Mouse (Mus musculus) neural tube, embryonic 14.5 days (tissue): ENCODE results near the gene Sec1. TPM values are rescaled to one million over a fixed set of nuclear protein-coding genes. Genes with fewer than 3 reads are reported as not detected.

Experiments used
- ATAC-seq: fragments of 200-750 bp; cut with Nextera tagmentation; 2 replicates; pipeline ENCODE4 v1.8.0; 2017; ENCODE audit warnings: low read depth, mild to moderate bottlenecking, moderate TSS enrichment, moderate library complexity
- H3K27ac ChIP-seq: fragments of 300-500 bp; sonication (generic); 2 replicates; pipeline ENCODE4 v1.5.1; 2014; ENCODE audit warnings: low read depth, mild to moderate bottlenecking, control low read depth, low read length, moderate library complexity, mixed read lengths
- H3K27me3 ChIP-seq: fragments of 300-500 bp; sonication (generic); 2 replicates; pipeline ENCODE4 v1.6.1; 2014; ENCODE audit warnings: low read length; ENCODE audit not compliant: control insufficient read depth, insufficient read depth
- H3K36me3 ChIP-seq: fragments of 300-500 bp; sonication (generic); 2 replicates; pipeline ENCODE4 v1.6.1; 2014; ENCODE audit warnings: low read length, mixed read lengths; ENCODE audit not compliant: control insufficient read depth, insufficient read depth
- H3K4me1 ChIP-seq: fragments of 300-500 bp; sonication (generic); 2 replicates; pipeline ENCODE4 v1.6.1; 2014; ENCODE audit warnings: low read length; ENCODE audit not compliant: control insufficient read depth, insufficient read depth
- H3K4me2 ChIP-seq: fragments of 300-500 bp; sonication (generic); 2 replicates; pipeline ENCODE4 v1.6.1; 2014; ENCODE audit warnings: mild to moderate bottlenecking, low read depth, low read length, control low read depth
- H3K4me3 ChIP-seq: fragments of 300-500 bp; sonication (generic); 2 replicates; pipeline ENCODE4 v1.5.1; 2014; ENCODE audit warnings: low read depth, low read length, control low read depth, mixed read lengths
- H3K9ac ChIP-seq: fragments of 300-500 bp; sonication (generic); replicated peaks from 2 replicates; pipeline ENCODE4 v1.6.1; 2014; ENCODE audit warnings: low read depth, mild to moderate bottlenecking, control low read depth, low read length, mixed read lengths
- H3K9me3 ChIP-seq: fragments of 300-500 bp; sonication (generic); 2 replicates; pipeline ENCODE4 v1.6.1; 2016; ENCODE audit warnings: low read length; ENCODE audit not compliant: control insufficient read depth
- WGBS: fragments of 180-500 bp; shearing (Covaris S2); extraction: QIAGEN DNeasy Blood & Tissue Kit; methylation state at CpG from one replicate; pipeline ENCODE4 v1.1.7; 2014; 5-methylcytosine and 5-hydroxymethylcytosine counted together
- polyA plus RNA-seq: library from polyadenylated mRNA; unstranded; fragments of >200 nt; fragmentation: Nextera tagmentation; extraction: Ambion mirVana; gene quantifications from 2 replicates; pipeline ENCODE4 v1.2.1, GENCODE M21; 2014

The Sec1 gene
- 0.13 and 0.54 TPM in 2 replicates for polyA plus RNA-seq

DNA sequence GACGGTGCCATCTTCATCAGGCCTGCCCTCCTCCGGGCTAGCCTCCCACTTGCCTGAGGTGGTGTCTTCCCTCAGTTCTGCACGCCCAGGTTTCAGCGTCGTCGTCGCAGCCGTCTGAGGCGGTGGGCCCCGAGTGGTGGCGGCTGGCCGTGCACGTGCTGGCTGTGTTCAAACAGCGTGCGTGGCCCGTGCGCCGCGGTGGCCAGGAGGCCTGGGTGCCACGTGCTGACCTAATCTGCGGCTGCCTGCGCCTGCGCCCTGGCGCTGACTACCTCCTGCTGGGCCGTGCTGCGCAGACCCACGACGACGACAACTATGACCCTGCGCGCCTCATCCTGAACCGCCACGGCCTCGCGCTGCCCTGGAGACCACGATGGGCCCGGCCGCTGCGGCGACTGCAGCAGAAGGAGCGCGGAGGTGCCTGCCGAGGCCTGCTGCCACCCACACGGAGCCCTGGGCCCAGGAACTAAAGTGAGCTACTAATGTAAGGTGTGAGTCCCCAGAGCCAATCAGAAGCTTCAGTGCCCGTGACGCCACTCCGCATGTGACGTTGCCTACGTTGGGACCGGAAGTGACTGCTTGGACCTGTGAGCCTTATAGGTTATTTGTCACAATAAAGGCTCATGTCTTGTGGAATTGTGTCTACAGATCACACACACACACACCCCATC, at the start of gene Sec1:
TSS of gene Sec1 (minus strand) at position 482 of the 671 bp plus-strand sequence.
- Histone ChIP-seq H3K9me3 (no peaks in the 10 kb centered on the region), H3K4me3 (no peak within 1 kb of the TSS), H3K36me3 (no peaks in the 10 kb centered on the region), H3K27me3 (0 out of 2 replicates have a peak, but pooled peaks cover 3% of the 10 kb centered on the region), H3K9ac (no peak within 1 kb of the TSS), H3K4me1 (no peaks in the 10 kb centered on the region), H3K4me2 (no peak within 1 kb of the TSS), H3K27ac (no peak within 1 kb of the TSS)
- 90% methylated on average over 50 of the region's 50 CpGs for WGBS
- ATAC-seq = peak; percentile 19; the same call in 1 of the 2 replicates

DNA sequence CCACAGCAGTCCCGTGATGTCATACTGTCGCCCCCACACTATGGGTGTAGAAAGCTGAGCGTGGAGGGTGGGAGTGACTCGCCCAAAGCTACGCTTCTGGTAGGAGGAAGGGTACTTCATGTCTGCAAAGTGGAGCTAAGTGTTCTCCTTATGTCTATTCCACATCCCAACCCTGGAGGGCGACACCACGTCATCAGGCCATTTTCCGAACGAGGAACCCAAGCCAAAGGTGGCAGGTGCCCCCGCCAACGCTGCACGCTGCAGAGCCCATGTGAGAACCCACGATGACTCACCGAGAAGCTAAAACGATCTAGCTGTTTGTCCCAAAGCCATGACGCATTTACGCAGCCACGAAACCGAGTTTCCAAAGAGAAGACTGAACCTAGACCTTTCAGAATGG, 48.1 kb upstream of the Sec1 start:
- no peak for ATAC-seq
- Histone ChIP-seq H3K27ac (no peak overlapping the region), H3K36me3 (no peaks in the 10 kb centered on the region), H3K4me1 (no peaks in the 10 kb centered on the region), H3K9me3 (no peaks in the 10 kb centered on the region), H3K9ac (no peak overlapping the region), H3K4me2 (peak overlapping the region; percentile 8; the same call in 1 of the 2 replicates), H3K27me3 (no peaks in the 10 kb centered on the region), H3K4me3 (no peak overlapping the region)
- 35% methylated on average over 19 of the region's 19 CpGs for WGBS

DNA sequence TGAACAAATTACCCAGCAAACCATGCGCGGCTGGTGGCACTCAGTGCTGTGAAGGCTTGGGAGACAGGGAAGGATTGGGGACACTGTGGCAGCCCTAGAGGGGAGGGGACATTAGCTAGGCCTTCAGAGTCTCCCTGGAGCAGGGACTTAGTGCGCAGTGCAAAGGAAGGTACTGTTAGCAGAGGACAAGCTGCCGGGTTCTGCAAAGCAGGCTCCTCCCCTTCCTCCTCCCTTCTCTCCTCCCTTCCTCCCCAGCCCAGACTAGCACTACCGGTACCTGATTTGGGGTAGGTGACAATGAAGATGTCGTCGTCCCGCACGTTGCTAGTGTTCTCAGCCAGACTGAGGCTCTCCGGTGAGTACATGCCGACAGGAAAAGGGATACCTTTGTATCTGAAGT, 47.6 kb upstream of the Sec1 start:
- Histone ChIP-seq H3K4me2 (peak overlapping the region; percentile 11; the same call in 1 of the 2 replicates), H3K27me3 (no peaks in the 10 kb centered on the region), H3K9me3 (no peaks in the 10 kb centered on the region), H3K4me3 (no peak overlapping the region), H3K4me1 (no peaks in the 10 kb centered on the region), H3K9ac (no peak overlapping the region), H3K27ac (no peak overlapping the region), H3K36me3 (no peaks in the 10 kb centered on the region)
- ATAC-seq = no peak
- 38% methylated on average over 11 of the region's 11 CpGs for WGBS

DNA sequence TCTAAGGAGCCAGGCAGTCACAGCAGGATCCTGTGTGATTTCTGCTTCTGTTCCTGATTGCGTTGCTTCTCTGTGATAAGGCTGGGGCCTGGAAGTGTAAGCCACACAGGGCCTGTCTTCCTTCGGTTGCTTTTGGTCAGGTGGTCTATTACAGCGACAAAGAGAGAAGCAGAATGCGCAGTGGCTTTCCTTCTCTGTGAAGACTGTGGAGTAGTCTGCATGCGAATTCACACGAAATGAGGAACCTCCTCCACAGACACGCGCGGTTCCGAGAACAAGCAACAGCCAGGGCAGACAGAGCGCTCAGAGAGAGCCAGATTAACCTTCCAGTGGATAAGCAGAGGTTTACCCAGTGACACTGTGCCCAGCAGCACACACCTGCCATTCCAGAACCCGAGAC, 47.1 kb upstream of the Sec1 start:
- Histone ChIP-seq H3K36me3 (no peaks in the 10 kb centered on the region), H3K4me1 (no peaks in the 10 kb centered on the region), H3K27me3 (no peaks in the 10 kb centered on the region), H3K9ac (no peak overlapping the region), H3K4me2 (no peak overlapping the region), H3K4me3 (no peak overlapping the region), H3K27ac (no peak overlapping the region), H3K9me3 (no peaks in the 10 kb centered on the region)
- no peak for ATAC-seq
- 88% methylated on average over 12 of the region's 12 CpGs for WGBS

DNA sequence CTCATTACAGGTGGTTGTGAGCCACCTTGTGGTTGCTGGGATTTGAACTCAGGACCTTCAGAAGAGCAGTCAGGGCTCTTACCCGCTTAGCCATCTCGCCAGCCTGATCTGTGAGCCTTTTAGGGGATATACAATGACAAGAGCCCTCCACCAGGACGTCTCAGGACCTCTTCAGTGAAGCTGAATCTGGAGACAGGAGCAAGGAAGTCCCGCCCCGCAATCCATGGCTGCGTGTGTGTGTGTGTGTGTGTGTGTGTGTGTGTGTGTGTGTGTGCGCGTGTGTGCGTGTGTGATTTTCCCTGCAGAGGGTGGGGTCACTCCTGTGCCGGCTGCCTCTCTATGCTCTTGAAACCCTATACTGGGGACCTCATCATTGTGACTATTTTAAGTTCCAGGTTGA, 45.6 kb upstream of the Sec1 start:
- no peaks in the 10 kb centered on the region for H3K27me3 ChIP-seq
- no peak overlapping the region for H3K9ac ChIP-seq
- no peak overlapping the region for H3K27ac ChIP-seq
- 70% methylated on average over 10 of the region's 10 CpGs for WGBS
- no peak overlapping the region for H3K4me3 ChIP-seq
- H3K9me3 ChIP-seq = no peaks in the 10 kb centered on the region
- H3K4me1 ChIP-seq = no peaks in the 10 kb centered on the region
- peak; percentile 14; the same call in 1 of the 2 replicates for ATAC-seq
- H3K4me2 ChIP-seq = no peak overlapping the region
- H3K36me3 ChIP-seq = no peaks in the 10 kb centered on the region

DNA sequence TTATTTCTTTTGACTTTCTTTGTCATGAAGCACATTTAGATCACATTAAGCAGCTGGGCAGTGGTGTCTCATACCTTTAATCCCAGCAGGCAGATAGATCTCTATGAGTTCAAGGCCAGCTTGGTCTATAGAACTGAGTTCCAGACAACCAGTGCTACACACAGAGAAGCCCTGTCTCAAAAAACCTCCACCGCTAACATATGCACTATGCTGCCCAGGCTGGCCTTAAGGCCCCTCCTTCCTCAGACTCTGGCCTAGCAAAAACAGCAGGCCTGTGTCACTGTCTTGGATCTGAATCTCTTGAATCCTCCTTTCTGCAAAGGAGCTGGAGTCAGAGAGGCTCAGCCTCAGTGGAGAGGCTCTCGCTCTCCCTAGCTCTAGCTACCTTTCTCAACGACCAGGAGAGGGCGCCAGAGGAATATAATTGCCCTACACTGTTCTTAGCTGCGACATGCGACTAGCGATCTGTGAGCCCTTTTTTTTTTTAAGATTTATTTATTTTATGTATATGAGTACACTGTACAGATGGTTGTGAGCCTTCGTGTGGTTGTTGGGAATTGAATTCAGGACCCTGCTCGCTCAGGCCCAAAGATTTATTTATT, 45.1 kb upstream of the Sec1 start:
- H3K9ac ChIP-seq = no peak overlapping the region
- peak; percentile 88; the same call in 1 of the 2 replicates for ATAC-seq
- H3K27me3 ChIP-seq = no peaks in the 10 kb centered on the region
- no peak overlapping the region for H3K4me2 ChIP-seq
- no peaks in the 10 kb centered on the region for H3K4me1 ChIP-seq
- H3K27ac ChIP-seq = no peak overlapping the region
- H3K36me3 ChIP-seq = no peaks in the 10 kb centered on the region
- no peak overlapping the region for H3K4me3 ChIP-seq
- 7% methylated on average over 9 of the region's 9 CpGs for WGBS
- no peaks in the 10 kb centered on the region for H3K9me3 ChIP-seq

DNA sequence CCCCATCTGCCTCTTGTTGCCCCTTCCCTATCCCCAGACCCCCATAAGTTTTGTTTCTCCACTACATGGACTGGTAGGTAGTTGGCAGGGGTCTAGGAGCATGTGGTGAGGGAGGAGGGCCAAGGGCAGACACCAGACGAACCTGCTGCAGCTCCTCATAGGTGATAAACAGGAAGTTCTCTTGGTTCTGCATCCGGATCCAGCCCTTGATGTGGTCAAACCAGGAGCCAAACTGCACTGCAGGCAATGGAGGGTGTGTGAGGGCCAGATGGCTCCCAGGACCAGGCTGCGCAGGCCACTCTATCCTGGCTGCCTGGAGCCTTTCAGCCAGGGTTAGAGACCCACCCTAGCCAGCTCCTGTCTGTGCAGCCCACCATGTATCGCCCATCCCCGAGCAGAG, 39.3 kb upstream of the Sec1 start:
- no peak for ATAC-seq
- Histone ChIP-seq H3K4me1 (no peaks in the 10 kb centered on the region), H3K36me3 (no peaks in the 10 kb centered on the region), H3K27ac (no peak overlapping the region), H3K4me3 (no peak overlapping the region), H3K9ac (no peak overlapping the region), H3K27me3 (no peaks in the 10 kb centered on the region), H3K9me3 (no peaks in the 10 kb centered on the region), H3K4me2 (no peak overlapping the region)
- 80% methylated on average over 5 of the region's 5 CpGs for WGBS

DNA sequence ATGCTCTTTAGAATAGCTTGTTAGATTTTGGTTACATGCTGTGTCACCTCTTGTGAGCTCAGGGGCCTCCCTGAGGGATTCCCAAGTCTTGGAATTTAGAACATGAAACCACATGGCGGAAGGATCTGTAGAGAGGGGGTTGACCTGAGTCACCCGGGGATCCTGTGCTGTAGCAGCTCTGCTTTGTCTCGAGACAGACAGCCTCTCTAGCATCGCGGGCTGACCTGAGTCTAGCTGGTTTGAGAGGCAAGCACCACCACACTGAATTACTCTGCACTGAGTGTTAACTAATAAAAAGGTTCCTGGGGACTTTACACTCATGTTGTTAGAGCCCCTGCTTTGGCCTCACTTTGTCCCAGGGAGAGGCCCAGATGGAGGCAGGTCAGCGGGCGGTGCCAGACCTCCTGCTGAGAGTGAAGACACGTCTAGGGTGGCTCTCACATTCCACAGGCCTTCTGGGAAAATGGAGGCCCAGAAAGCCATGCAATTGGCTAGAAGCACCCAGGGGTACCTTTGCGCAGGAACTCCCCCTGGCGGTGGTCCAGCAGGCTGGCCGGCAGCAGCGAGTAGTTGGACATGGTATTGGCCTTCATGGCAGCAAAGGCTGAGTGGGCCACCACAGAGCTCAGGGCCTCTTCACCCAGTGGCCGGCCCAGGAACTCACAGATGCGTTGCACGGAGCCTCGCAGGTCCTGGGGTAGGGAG, 36.7 kb upstream of the Sec1 start:
- 16% methylated on average over 16 of the region's 16 CpGs for WGBS
- Histone ChIP-seq H3K9ac (no peak overlapping the region), H3K36me3 (0 out of 2 replicates have a peak, but pooled peaks cover 7% of the 10 kb centered on the region), H3K27me3 (no peaks in the 10 kb centered on the region), H3K4me1 (no peaks in the 10 kb centered on the region), H3K4me3 (no peak overlapping the region), H3K27ac (no peak overlapping the region), H3K4me2 (no peak overlapping the region), H3K9me3 (no peaks in the 10 kb centered on the region)
- no peak; the same call in 1 of the 2 replicates for ATAC-seq

DNA sequence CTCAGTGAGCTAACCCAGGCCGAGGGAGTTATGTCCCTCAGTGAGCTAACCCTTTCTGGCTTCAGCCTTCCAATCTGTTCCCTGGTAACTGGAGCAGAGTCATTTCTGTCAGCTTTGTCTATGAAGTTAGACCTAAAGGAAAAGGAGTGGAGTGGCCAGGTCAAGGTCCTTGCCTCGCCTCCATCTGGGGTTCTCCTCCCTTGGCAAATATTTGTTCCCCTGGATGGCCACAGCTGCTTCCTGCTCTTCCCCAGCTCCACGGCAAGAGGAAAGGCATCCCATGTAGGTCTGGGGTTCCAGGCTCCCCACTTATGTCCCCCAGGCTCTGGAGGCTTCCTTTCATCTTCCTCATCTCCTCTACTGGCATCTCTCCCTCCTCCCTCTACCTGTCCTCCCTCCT, 33.4 kb upstream of the Sec1 start:
- no peak overlapping the region for H3K4me3 ChIP-seq
- no peak overlapping the region for H3K4me2 ChIP-seq
- no peak overlapping the region for H3K9ac ChIP-seq
- WGBS = 89% methylated on average over 3 of the region's 3 CpGs
- no peaks in the 10 kb centered on the region for H3K4me1 ChIP-seq
- ATAC-seq = no peak
- no peak overlapping the region for H3K27ac ChIP-seq
- no peaks in the 10 kb centered on the region for H3K9me3 ChIP-seq
- no peaks in the 10 kb centered on the region for H3K27me3 ChIP-seq
- H3K36me3 ChIP-seq = peaks cover 30% of the 10 kb centered on the region
